Mouse (Mus musculus) frontal cortex, postnatal 36 days (tissue): ENCODE data around the gene Cnot11.

ENCODE experiments used
- DNase-seq, 2 experiments: peaks; one replicate each; pipeline ENCODE4 v3.0.0; 2022; ENCODE audit warnings: low spot score in 2 of 2

The Cnot11 gene

GRCm38 (mm10) chr1:39535515-39536311, 921 bp downstream of the Cnot11 start:
- DNase-seq = peak; percentile 99

- no peak for DNase-seq
Measured at GRCm38 (mm10) chr1:39536701-39537100, 1.9 kb downstream of the Cnot11 start.

- DNase-seq = no peak
Measured at GRCm38 (mm10) chr1:39537631-39538380, 3.0 kb downstream of the Cnot11 start.

- no peak for DNase-seq
Measured at GRCm38 (mm10) chr1:39540592-39540991, 5.8 kb downstream of the Cnot11 start.

- no peak for DNase-seq
Measured at GRCm38 (mm10) chr1:39545589-39545988, 10.8 kb downstream of the Cnot11 start.

GRCm38 (mm10) chr1:39546160-39546866, 11.5 kb downstream of the Cnot11 start:
- DNase-seq = no peak

- no peak for DNase-seq
Measured at GRCm38 (mm10) chr1:39547238-39547637, 12.4 kb downstream of the Cnot11 start.

- no peak for DNase-seq
Measured at GRCm38 (mm10) chr1:39549831-39550230, 15.0 kb downstream of the Cnot11 start.

GRCm38 (mm10) chr1:39555556-39556415, 21.0 kb downstream of the Cnot11 start:
- DNase-seq = peak; percentile 69 to 86

GRCm38 (mm10) chr1:39559009-39559408, 24.2 kb downstream of the Cnot11 start:
- DNase-seq = peak in 1 of 2 experiments; percentile 33

- no peak for DNase-seq
Measured at GRCm38 (mm10) chr1:39561920-39562319, 27.1 kb downstream of the Cnot11 start.

- no peak for DNase-seq
Measured at GRCm38 (mm10) chr1:39563161-39563560, 28.4 kb downstream of the Cnot11 start.

GRCm38 (mm10) chr1:39564603-39565002, 29.8 kb downstream of the Cnot11 start:
- no peak for DNase-seq

GRCm38 (mm10) chr1:39568079-39568478, 33.3 kb downstream of the Cnot11 start:
- DNase-seq = no peak

GRCm38 (mm10) chr1:39571653-39572052, 36.9 kb downstream of the Cnot11 start:
- DNase-seq = no peak

GRCm38 (mm10) chr1:39573890-39574289, 39.1 kb downstream of the Cnot11 start:
- DNase-seq = no peak

GRCm38 (mm10) chr1:39575778-39576375, 41.1 kb downstream of the Cnot11 start:
- no peak for DNase-seq

GRCm38 (mm10) chr1:39576431-39577243, 41.8 kb downstream of the Cnot11 start:
- DNase-seq = peak; percentile 67 to 73

GRCm38 (mm10) chr1:39577253-39577705, 42.5 kb downstream of the Cnot11 start, which contains the start of gene Rnf149:
Gene Rnf149, minus strand, starts transcription at chr1:39577405.
- DNase-seq = peak; percentile 97 to 98

GRCm38 (mm10) chr1:39578446-39578845, 43.7 kb downstream of the Cnot11 start:
- DNase-seq = no peak
